Mouse (Mus musculus): ENCODE results near the gene Gm20425. TPM values are rescaled to one million over a fixed set of nuclear protein-coding genes. Genes with fewer than 3 reads are reported as not detected.

Gm20425 gene
- polyA plus RNA-seq, 1 experiment = not detected

GRCm38 (mm10) chr9:103243640-103244039, 13.5 kb upstream of the Gm20425 start:
- no peak for TF ChIP-seq POLR2A (IDR thresholded peaks at IDR 0.05; ENCODE audit: insufficient read depth, low read depth, low read length)
- no peak for TF ChIP-seq CTCF (IDR thresholded peaks at IDR 0.05; ENCODE audit: insufficient read depth, low read depth, low read length)
- H3K4me3 ChIP-seq (ENCODE audit: insufficient read depth, low read depth, low read length) = no peak overlapping the region
- no peaks in the 10 kb centered on the region for H3K4me1 ChIP-seq (ENCODE audit: control insufficient read depth, insufficient read depth, low read length)
- 95% methylated on average over 4 of the region's 4 CpGs for WGBS
- H3K27ac ChIP-seq (ENCODE audit: insufficient read depth, low read depth, low read length) = no peak overlapping the region

- WGBS = 86% methylated on average over 2 of the region's 2 CpGs
- Histone ChIP-seq H3K27ac (ENCODE audit: insufficient read depth, low read depth, low read length) (no peak overlapping the region), H3K4me3 (ENCODE audit: insufficient read depth, low read depth, low read length) (no peak overlapping the region), H3K4me1 (ENCODE audit: control insufficient read depth, insufficient read depth, low read length) (no peaks in the 10 kb centered on the region)
- TF ChIP-seq CTCF (IDR thresholded peaks at IDR 0.05; ENCODE audit: insufficient read depth, low read depth, low read length) (no peak), POLR2A (IDR thresholded peaks at IDR 0.05; ENCODE audit: insufficient read depth, low read depth, low read length) (no peak)
These were observed 11.1 kb upstream of the Gm20425 start for GRCm38 (mm10) chr9:103241206-103241605.

GRCm38 (mm10) chr9:103239471-103239870, 9.4 kb upstream of the Gm20425 start:
- no peak overlapping the region for H3K4me3 ChIP-seq (ENCODE audit: insufficient read depth, low read depth, low read length)
- whole genome bisulfite sequencing = 91% methylated on average over 6 of the region's 6 CpGs
- no peaks in the 10 kb centered on the region for H3K4me1 ChIP-seq (ENCODE audit: control insufficient read depth, insufficient read depth, low read length)
- TF ChIP-seq CTCF (IDR thresholded peaks at IDR 0.05; ENCODE audit: insufficient read depth, low read depth, low read length) (no peak), POLR2A (IDR thresholded peaks at IDR 0.05; ENCODE audit: insufficient read depth, low read depth, low read length) (no peak)
- no peak overlapping the region for H3K27ac ChIP-seq (ENCODE audit: insufficient read depth, low read depth, low read length)

- TF ChIP-seq CTCF (IDR thresholded peaks at IDR 0.05; ENCODE audit: insufficient read depth, low read depth, low read length) (no peak), POLR2A (IDR thresholded peaks at IDR 0.05; ENCODE audit: insufficient read depth, low read depth, low read length) (no peak)
- H3K27ac ChIP-seq (ENCODE audit: insufficient read depth, low read depth, low read length) = no peak overlapping the region
- H3K4me1 ChIP-seq (ENCODE audit: control insufficient read depth, insufficient read depth, low read length) = peaks cover 8% of the 10 kb centered on the region
- H3K4me3 ChIP-seq (ENCODE audit: insufficient read depth, low read depth, low read length) = no peak overlapping the region
- WGBS = 65% methylated on average over 7 of the region's 7 CpGs
These were observed 4.6 kb upstream of the Gm20425 start for GRCm38 (mm10) chr9:103234565-103235165.

GRCm38 (mm10) chr9:103234059-103234458, 4.0 kb upstream of the Gm20425 start:
- H3K4me3 ChIP-seq (ENCODE audit: insufficient read depth, low read depth, low read length) = no peak overlapping the region
- 75% methylated on average over 7 of the region's 7 CpGs for WGBS
- no peak overlapping the region for H3K27ac ChIP-seq (ENCODE audit: insufficient read depth, low read depth, low read length)
- H3K4me1 ChIP-seq (ENCODE audit: control insufficient read depth, insufficient read depth, low read length) = peaks cover 8% of the 10 kb centered on the region
- TF ChIP-seq POLR2A (IDR thresholded peaks at IDR 0.05; ENCODE audit: insufficient read depth, low read depth, low read length) (no peak), CTCF (IDR thresholded peaks at IDR 0.05; ENCODE audit: insufficient read depth, low read depth, low read length) (no peak)

GRCm38 (mm10) chr9:103233006-103233395, 2.9 kb upstream of the Gm20425 start:
- Histone ChIP-seq H3K4me1 (ENCODE audit: control insufficient read depth, insufficient read depth, low read length) (peaks cover 8% of the 10 kb centered on the region), H3K27ac (ENCODE audit: insufficient read depth, low read depth, low read length) (no peak overlapping the region), H3K4me3 (ENCODE audit: insufficient read depth, low read depth, low read length) (no peak overlapping the region)
- TF ChIP-seq POLR2A (IDR thresholded peaks at IDR 0.05; ENCODE audit: insufficient read depth, low read depth, low read length) = no peak
- no peak for TF ChIP-seq CTCF (IDR thresholded peaks at IDR 0.05; ENCODE audit: insufficient read depth, low read depth, low read length)
- 81% methylated on average over 7 of the region's 7 CpGs for WGBS

- no peak for TF ChIP-seq POLR2A (IDR thresholded peaks at IDR 0.05; ENCODE audit: insufficient read depth, low read depth, low read length)
- TF ChIP-seq CTCF (IDR thresholded peaks at IDR 0.05; ENCODE audit: insufficient read depth, low read depth, low read length) = no peak
- no peak overlapping the region for H3K27ac ChIP-seq (ENCODE audit: insufficient read depth, low read depth, low read length)
- 95% methylated on average over 7 of the region's 7 CpGs for WGBS
- H3K4me1 ChIP-seq (ENCODE audit: control insufficient read depth, insufficient read depth, low read length) = peaks cover 8% of the 10 kb centered on the region
- no peak overlapping the region for H3K4me3 ChIP-seq (ENCODE audit: insufficient read depth, low read depth, low read length)
These were observed 2.3 kb upstream of the Gm20425 start for GRCm38 (mm10) chr9:103232232-103233005.

- no peak overlapping the region for H3K27ac ChIP-seq (ENCODE audit: insufficient read depth, low read depth, low read length)
- 93% methylated on average over 15 of the region's 15 CpGs for WGBS
- TF ChIP-seq CTCF (IDR thresholded peaks at IDR 0.05; ENCODE audit: insufficient read depth, low read depth, low read length) = no peak
- TF ChIP-seq POLR2A (IDR thresholded peaks at IDR 0.05; ENCODE audit: insufficient read depth, low read depth, low read length) = no peak
These were observed 855 bp downstream of the Gm20425 start for GRCm38 (mm10) chr9:103229037-103229867.

More at GRCm38 (mm10) chr9:103229037-103229867, 855 bp downstream of the Gm20425 start:
- Histone ChIP-seq H3K4me1 (ENCODE audit: control insufficient read depth, insufficient read depth, low read length) (peaks cover 8% of the 10 kb centered on the region), H3K4me3 (ENCODE audit: insufficient read depth, low read depth, low read length) (no peak overlapping the region)

Measured in olfactory bulb, adult 2 months (tissue).